Mouse (Mus musculus): ENCODE measurements around the gene Ngfr. TPM values are rescaled to one million over a fixed set of nuclear protein-coding genes. Genes with fewer than 3 reads are reported as not detected.

The Ngfr gene
- polyA plus RNA-seq, 1 experiment from 2014 or later: 2.2 TPM

- no peak overlapping the region for H3K27ac ChIP-seq (ENCODE audit: low read length)
- no peak for ATAC-seq (ENCODE audit: low read depth)
- H3K4me3 ChIP-seq (ENCODE audit: low read depth, low read length): no peak overlapping the region
- H3K36me3 ChIP-seq (ENCODE audit: control insufficient read depth, insufficient read depth): no peaks in the 10 kb centered on the region
- no peak overlapping the region for H3K4me2 ChIP-seq (ENCODE audit: low read depth, low read length)
- no peak overlapping the region for H3K9ac ChIP-seq (ENCODE audit: low read depth, low read length)
- H3K9me3 ChIP-seq (replicated peaks; ENCODE audit: control insufficient read depth, low read length): no peaks in the 10 kb centered on the region
- H3K27me3 ChIP-seq (ENCODE audit: control insufficient read depth, insufficient read depth, low read depth, low read length): no peaks in the 10 kb centered on the region
- 75% methylated on average over 5 of the region's 5 CpGs for WGBS (ENCODE audit: insufficient replicate concordance)
- H3K4me1 ChIP-seq (ENCODE audit: control insufficient read depth, low read depth, low read length): no peaks in the 10 kb centered on the region
These were observed 23.7 kb downstream of the Ngfr start for GRCm38 (mm10) chr11:95563849-95564248.

GRCm38 (mm10) chr11:95560773-95561172 lies 26.8 kb downstream of the Ngfr start:
- 28% methylated on average over 3 of the region's 3 CpGs for WGBS (ENCODE audit: insufficient replicate concordance)

GRCm38 (mm10) chr11:95559761-95560160 lies 27.8 kb downstream of the Ngfr start:
- Histone ChIP-seq H3K9ac (ENCODE audit: low read depth, low read length) (no peak overlapping the region), H3K9me3 (replicated peaks; ENCODE audit: control insufficient read depth, low read length) (no peaks in the 10 kb centered on the region), H3K4me1 (ENCODE audit: control insufficient read depth, low read depth, low read length) (no peaks in the 10 kb centered on the region), H3K4me2 (ENCODE audit: low read depth, low read length) (no peak overlapping the region), H3K27me3 (ENCODE audit: control insufficient read depth, insufficient read depth, low read depth, low read length) (no peaks in the 10 kb centered on the region), H3K4me3 (ENCODE audit: low read depth, low read length) (no peak overlapping the region), H3K36me3 (ENCODE audit: control insufficient read depth, insufficient read depth) (no peaks in the 10 kb centered on the region), H3K27ac (ENCODE audit: low read length) (no peak overlapping the region)
- WGBS (ENCODE audit: insufficient replicate concordance): 62% methylated on average over 2 of the region's 2 CpGs
- no peak for ATAC-seq (ENCODE audit: low read depth)

More at GRCm38 (mm10) chr11:95560773-95561172, 26.8 kb downstream of the Ngfr start:
- Histone ChIP-seq H3K4me3 (ENCODE audit: low read depth, low read length) (no peak overlapping the region), H3K27me3 (ENCODE audit: control insufficient read depth, insufficient read depth, low read depth, low read length) (no peaks in the 10 kb centered on the region), H3K4me1 (ENCODE audit: control insufficient read depth, low read depth, low read length) (no peaks in the 10 kb centered on the region), H3K27ac (ENCODE audit: low read length) (no peak overlapping the region), H3K36me3 (ENCODE audit: control insufficient read depth, insufficient read depth) (no peaks in the 10 kb centered on the region), H3K9ac (ENCODE audit: low read depth, low read length) (no peak overlapping the region), H3K9me3 (replicated peaks; ENCODE audit: control insufficient read depth, low read length) (no peaks in the 10 kb centered on the region), H3K4me2 (ENCODE audit: low read depth, low read length) (no peak overlapping the region)
- no peak for ATAC-seq (ENCODE audit: low read depth)

DNA sequence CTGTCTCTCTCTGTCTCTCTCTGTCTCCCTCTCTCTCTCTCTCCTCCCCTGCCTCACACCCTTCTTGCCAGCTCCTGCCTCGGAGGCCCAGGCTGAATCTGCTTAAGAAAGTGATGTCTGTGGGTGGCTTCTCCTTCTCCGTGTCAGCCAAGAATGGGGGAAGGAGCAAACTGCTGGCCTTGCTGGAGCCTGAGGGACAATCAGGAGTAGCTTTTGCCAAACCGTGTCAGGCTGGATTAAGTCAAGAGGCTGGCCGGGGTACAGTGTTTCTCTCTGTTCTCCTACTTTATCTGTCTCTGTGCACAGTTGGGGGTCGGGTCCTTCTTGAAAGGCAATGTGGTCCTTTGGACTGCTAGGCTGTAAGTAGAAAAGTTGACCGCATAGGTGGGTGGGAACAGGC lies 29.8 kb downstream of the Ngfr start:
- no peak overlapping the region for H3K27ac ChIP-seq (ENCODE audit: low read length)

DNA sequence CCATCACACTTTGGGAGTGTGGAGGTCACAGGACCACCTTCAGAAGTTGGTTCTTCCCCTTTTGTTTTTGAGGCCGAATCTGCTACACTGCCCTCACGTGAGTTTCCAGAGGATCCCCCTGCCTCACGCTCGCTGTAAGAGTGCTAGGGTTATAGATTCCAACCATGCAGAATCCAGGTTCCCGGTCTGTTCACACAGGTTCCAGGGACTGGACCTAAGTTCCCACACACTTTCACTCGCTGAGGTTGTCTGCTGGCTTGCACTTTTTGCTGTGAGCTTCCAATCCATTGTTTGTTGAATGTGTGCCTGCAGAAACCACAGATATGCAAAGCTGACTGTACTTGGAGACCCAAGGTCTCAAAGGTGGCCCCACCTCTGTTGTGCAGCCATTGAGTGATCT lies 30.5 kb downstream of the Ngfr start:
- H3K36me3 ChIP-seq (ENCODE audit: control insufficient read depth, insufficient read depth): no peaks in the 10 kb centered on the region
- H3K27ac ChIP-seq (ENCODE audit: low read length): no peak overlapping the region
- no peak for ATAC-seq (ENCODE audit: low read depth)
- H3K4me3 ChIP-seq (ENCODE audit: low read depth, low read length): no peak overlapping the region
- no peak overlapping the region for H3K4me2 ChIP-seq (ENCODE audit: low read depth, low read length)
- no peak overlapping the region for H3K9ac ChIP-seq (ENCODE audit: low read depth, low read length)
- H3K4me1 ChIP-seq (ENCODE audit: control insufficient read depth, low read depth, low read length): no peaks in the 10 kb centered on the region
- WGBS (ENCODE audit: insufficient replicate concordance): 48% methylated on average over 6 of the region's 6 CpGs
- no peaks in the 10 kb centered on the region for H3K9me3 ChIP-seq (replicated peaks; ENCODE audit: control insufficient read depth, low read length)
- H3K27me3 ChIP-seq (ENCODE audit: control insufficient read depth, insufficient read depth, low read depth, low read length): no peaks in the 10 kb centered on the region

More for the DNA sequence above, 29.8 kb downstream of the Ngfr start:
- H3K4me2 ChIP-seq (ENCODE audit: low read depth, low read length): no peak overlapping the region
- no peak overlapping the region for H3K9ac ChIP-seq (ENCODE audit: low read depth, low read length)
- no peaks in the 10 kb centered on the region for H3K9me3 ChIP-seq (replicated peaks; ENCODE audit: control insufficient read depth, low read length)
- WGBS (ENCODE audit: insufficient replicate concordance): 43% methylated on average over 6 of the region's 6 CpGs
- H3K36me3 ChIP-seq (ENCODE audit: control insufficient read depth, insufficient read depth): no peaks in the 10 kb centered on the region
- no peaks in the 10 kb centered on the region for H3K4me1 ChIP-seq (ENCODE audit: control insufficient read depth, low read depth, low read length)
- no peak for ATAC-seq (ENCODE audit: low read depth)
- no peak overlapping the region for H3K4me3 ChIP-seq (ENCODE audit: low read depth, low read length)
- no peaks in the 10 kb centered on the region for H3K27me3 ChIP-seq (ENCODE audit: control insufficient read depth, insufficient read depth, low read depth, low read length)

- no peaks in the 10 kb centered on the region for H3K4me1 ChIP-seq (ENCODE audit: control insufficient read depth, low read depth, low read length)
- no peaks in the 10 kb centered on the region for H3K27me3 ChIP-seq (ENCODE audit: control insufficient read depth, insufficient read depth, low read depth, low read length)
- no peak overlapping the region for H3K4me3 ChIP-seq (ENCODE audit: low read depth, low read length)
- no peak for ATAC-seq (ENCODE audit: low read depth)
- no peak overlapping the region for H3K4me2 ChIP-seq (ENCODE audit: low read depth, low read length)
- no peak overlapping the region for H3K9ac ChIP-seq (ENCODE audit: low read depth, low read length)
- H3K36me3 ChIP-seq (ENCODE audit: control insufficient read depth, insufficient read depth): no peaks in the 10 kb centered on the region
- H3K27ac ChIP-seq (ENCODE audit: low read length): no peak overlapping the region
- 52% methylated on average over 8 of the region's 8 CpGs for WGBS (ENCODE audit: insufficient replicate concordance)
- no peaks in the 10 kb centered on the region for H3K9me3 ChIP-seq (replicated peaks; ENCODE audit: control insufficient read depth, low read length)
These were observed 32.3 kb downstream of the Ngfr start for GRCm38 (mm10) chr11:95555279-95555678.

DNA sequence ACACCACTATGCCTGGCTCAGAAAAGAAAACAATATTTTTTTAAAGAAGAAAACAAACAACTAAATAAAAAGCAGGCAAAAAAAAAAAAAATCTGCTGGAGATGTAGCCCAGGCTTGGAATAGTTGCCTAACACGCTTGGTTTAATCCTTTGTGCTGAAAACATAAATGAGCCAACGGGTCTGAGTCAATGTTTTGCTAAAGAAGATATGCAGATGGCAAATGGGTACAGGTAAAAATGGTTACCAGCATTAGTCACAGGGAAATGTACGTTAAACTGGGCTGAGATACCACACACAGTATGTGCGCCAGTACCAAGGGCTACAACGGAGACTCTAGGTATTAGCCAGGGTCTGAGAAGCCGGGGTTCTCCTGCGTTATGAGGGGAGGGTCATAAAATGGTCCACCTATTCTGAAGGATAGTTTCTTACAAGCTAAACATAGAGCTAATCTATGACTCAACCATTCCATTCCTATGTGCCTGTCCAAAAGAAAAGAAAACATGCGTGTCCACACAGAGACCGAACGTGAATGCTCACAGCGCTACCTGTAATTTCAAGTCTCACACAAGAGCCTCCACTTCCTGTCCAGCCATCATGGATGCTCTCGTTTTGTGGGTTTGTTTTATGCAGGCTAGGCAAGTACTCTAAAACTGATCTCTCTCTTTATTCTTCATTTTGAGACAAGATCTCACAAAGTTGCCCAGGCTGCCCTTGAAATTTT lies 37.1 kb downstream of the Ngfr start:
- Histone ChIP-seq H3K27me3 (ENCODE audit: control insufficient read depth, insufficient read depth, low read depth, low read length) (no peaks in the 10 kb centered on the region), H3K9me3 (replicated peaks; ENCODE audit: control insufficient read depth, low read length) (no peaks in the 10 kb centered on the region), H3K4me3 (ENCODE audit: low read depth, low read length) (no peak overlapping the region), H3K36me3 (ENCODE audit: control insufficient read depth, insufficient read depth) (no peaks in the 10 kb centered on the region), H3K4me2 (ENCODE audit: low read depth, low read length) (no peak overlapping the region), H3K4me1 (ENCODE audit: control insufficient read depth, low read depth, low read length) (no peaks in the 10 kb centered on the region), H3K27ac (ENCODE audit: low read length) (no peak overlapping the region), H3K9ac (ENCODE audit: low read depth, low read length) (no peak overlapping the region)
- ATAC-seq (ENCODE audit: low read depth): no peak
- 64% methylated on average over 12 of the region's 12 CpGs for WGBS (ENCODE audit: insufficient replicate concordance)

DNA sequence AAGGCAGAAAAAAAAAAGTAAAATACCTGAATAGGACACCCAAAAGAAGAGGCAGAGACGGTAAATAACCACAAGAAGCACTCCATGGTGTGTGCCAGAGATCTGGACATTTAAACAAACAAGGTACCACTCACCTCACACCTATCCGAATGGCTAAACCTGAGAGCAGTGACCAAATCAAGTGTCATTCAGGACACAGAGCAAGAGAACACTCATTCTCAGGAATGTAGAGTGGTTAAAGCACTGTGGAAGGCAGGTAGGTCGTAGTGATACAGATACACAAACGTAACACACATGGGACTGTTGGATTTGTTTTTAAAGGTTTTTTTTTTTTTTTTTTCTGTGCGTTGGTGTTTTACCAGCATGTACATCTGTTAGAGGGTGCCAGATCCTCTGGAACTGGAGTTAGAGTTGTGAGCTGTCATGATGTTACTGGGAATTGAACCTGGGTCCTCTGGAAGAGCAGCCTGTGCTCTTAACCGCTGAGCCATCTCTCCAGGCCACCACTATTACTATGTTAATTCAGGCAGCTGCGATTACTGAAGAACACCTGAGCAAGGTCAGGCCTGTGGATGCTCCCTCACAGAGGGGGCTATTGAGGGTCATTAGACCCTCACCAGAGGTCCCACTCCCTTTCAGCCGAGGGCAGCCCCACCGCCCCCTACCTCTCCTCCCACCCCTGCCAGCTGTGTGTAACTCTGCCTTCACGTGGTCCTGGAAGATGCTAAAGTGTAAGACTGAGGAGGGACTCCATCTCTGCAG lies 41.3 kb downstream of the Ngfr start:
- Histone ChIP-seq H3K36me3 (ENCODE audit: control insufficient read depth, insufficient read depth) (no peaks in the 10 kb centered on the region), H3K27ac (ENCODE audit: low read length) (no peak overlapping the region), H3K4me2 (ENCODE audit: low read depth, low read length) (no peak overlapping the region), H3K9ac (ENCODE audit: low read depth, low read length) (no peak overlapping the region), H3K9me3 (replicated peaks; ENCODE audit: control insufficient read depth, low read length) (no peaks in the 10 kb centered on the region), H3K4me1 (ENCODE audit: control insufficient read depth, low read depth, low read length) (no peaks in the 10 kb centered on the region), H3K4me3 (ENCODE audit: low read depth, low read length) (no peak overlapping the region), H3K27me3 (ENCODE audit: control insufficient read depth, insufficient read depth, low read depth, low read length) (no peaks in the 10 kb centered on the region; the same call in none of the 2 replicates)
- no peak for ATAC-seq (ENCODE audit: low read depth)
- WGBS (ENCODE audit: insufficient replicate concordance): 63% methylated on average over 10 of the region's 10 CpGs

All from liver, embryonic 16.5 days (tissue).